Mouse (Mus musculus): ENCODE results near the gene Syt16. TPM values are rescaled to one million over a fixed set of nuclear protein-coding genes. Genes with fewer than 3 reads are reported as not detected.

Gene Syt16
- polyA plus RNA-seq, 1 experiment from 2014 or later, result 81.0 TPM

DNA sequence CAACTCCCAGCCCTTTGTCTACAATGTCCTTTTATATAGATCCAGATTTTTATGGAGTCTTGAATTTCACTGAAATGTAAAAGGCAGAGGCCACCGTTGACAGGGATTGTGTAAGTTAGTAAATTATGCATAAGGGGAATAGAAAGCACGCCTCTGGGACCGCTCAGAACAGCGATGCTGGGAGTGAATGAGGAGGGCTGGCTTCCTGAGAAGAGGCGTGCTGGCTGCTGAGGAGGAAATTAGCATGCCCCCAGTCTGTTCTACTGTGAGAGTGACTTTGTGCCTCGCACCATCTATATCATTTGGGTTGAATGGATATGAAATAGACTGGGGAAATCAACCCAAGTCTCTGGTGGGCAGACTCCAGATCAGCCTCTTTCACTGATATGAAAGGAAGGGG lies 46.3 kb downstream of the Syt16 start:
- no peak overlapping the region for H3K4me2 ChIP-seq (ENCODE audit: low read length)
- WGBS, result 35% methylated on average over 6 of the region's 6 CpGs
- no peaks in the 10 kb centered on the region for H3K9me3 ChIP-seq (ENCODE audit: control insufficient read depth, low read length)
- no peaks in the 10 kb centered on the region for H3K27me3 ChIP-seq (replicated peaks; ENCODE audit: control insufficient read depth, insufficient read depth, low read length)
- peak overlapping the region; percentile 73 for H3K27ac ChIP-seq (ENCODE audit: low read length)
- H3K4me1 ChIP-seq (replicated peaks; ENCODE audit: control insufficient read depth, insufficient read depth, low read length), result peaks cover 8% of the 10 kb centered on the region
- peak; percentile 95 for ATAC-seq
- H3K4me3 ChIP-seq (replicated peaks; ENCODE audit: low read length), result no peak overlapping the region
- H3K36me3 ChIP-seq (ENCODE audit: control insufficient read depth, insufficient read depth), result no peaks in the 10 kb centered on the region
- no peak overlapping the region for H3K9ac ChIP-seq (replicated peaks; ENCODE audit: low read depth, low read length)

DNA sequence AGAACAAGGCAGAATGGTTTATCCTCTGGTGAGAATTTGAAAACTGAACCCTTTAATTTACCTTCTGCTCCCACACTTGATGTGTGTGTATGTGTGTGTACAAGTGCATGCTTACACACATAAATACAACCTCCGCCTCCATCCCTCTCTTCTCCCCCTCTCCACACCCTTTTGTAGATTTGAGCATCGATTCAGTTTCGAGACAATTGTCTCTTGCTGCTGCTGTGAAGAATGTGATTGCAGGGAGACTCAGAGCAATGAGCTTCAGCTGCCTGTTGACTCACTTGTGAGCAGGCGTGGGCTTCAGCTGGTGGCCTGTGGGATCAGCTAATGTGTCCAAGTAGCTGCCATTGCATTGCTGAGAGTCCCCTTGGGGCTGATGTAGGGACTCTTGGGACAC lies 46.8 kb downstream of the Syt16 start:
- H3K36me3 ChIP-seq (ENCODE audit: control insufficient read depth, insufficient read depth), result no peaks in the 10 kb centered on the region
- no peak overlapping the region for H3K9ac ChIP-seq (replicated peaks; ENCODE audit: low read depth, low read length)
- no peaks in the 10 kb centered on the region for H3K27me3 ChIP-seq (replicated peaks; ENCODE audit: control insufficient read depth, insufficient read depth, low read length)
- H3K4me3 ChIP-seq (replicated peaks; ENCODE audit: low read length), result no peak overlapping the region
- 75% methylated on average over 4 of the region's 4 CpGs for WGBS
- H3K9me3 ChIP-seq (ENCODE audit: control insufficient read depth, low read length), result no peaks in the 10 kb centered on the region
- peaks cover 8% of the 10 kb centered on the region for H3K4me1 ChIP-seq (replicated peaks; ENCODE audit: control insufficient read depth, insufficient read depth, low read length)
- no peak overlapping the region for H3K4me2 ChIP-seq (ENCODE audit: low read length)
- peak overlapping the region; percentile 73 for H3K27ac ChIP-seq (ENCODE audit: low read length)
- ATAC-seq, result peak; percentile 43

DNA sequence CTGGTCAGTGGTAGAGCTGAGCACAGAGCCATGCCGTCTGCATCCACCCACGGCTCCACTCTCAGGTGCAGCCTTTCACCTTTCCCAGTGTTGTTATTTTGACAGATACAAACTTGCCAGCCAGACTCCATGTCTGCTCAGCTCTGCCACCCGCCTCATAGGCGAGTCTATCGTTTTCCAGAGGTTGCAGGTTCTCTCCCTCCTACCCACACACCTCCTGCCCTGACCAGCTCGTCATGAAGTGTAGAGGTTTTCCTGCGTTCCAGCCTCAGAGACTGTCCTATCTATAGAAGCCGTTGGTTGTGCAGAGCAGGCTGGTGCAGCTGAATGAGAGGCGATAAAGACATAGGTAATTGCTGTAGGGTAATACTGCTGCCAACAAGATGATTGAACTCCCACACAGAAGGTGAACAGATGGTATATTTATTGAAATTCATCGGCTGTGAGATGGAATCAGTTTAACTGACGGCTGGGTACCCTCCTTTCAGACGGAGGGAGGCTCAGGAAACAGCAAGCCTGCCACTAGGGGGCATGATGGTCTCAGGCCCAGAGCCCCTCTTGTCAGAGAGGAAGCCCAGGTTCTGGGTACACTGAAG lies 58.0 kb downstream of the Syt16 start:
- H3K4me3 ChIP-seq (replicated peaks; ENCODE audit: low read length), result no peak overlapping the region
- H3K9ac ChIP-seq (replicated peaks; ENCODE audit: low read depth, low read length), result no peak overlapping the region
- H3K4me2 ChIP-seq (ENCODE audit: low read length), result no peak overlapping the region
- H3K9me3 ChIP-seq (ENCODE audit: control insufficient read depth, low read length), result no peaks in the 10 kb centered on the region
- H3K36me3 ChIP-seq (ENCODE audit: control insufficient read depth, insufficient read depth), result no peaks in the 10 kb centered on the region
- ATAC-seq, result peak; percentile 96
- 36% methylated on average over 12 of the region's 12 CpGs for WGBS
- peaks cover 6% of the 10 kb centered on the region; the same call in 1 of the 2 replicates for H3K4me1 ChIP-seq (replicated peaks; ENCODE audit: control insufficient read depth, insufficient read depth, low read length)
- H3K27me3 ChIP-seq (replicated peaks; ENCODE audit: control insufficient read depth, insufficient read depth, low read length), result no peaks in the 10 kb centered on the region
- peak overlapping the region; percentile 39 for H3K27ac ChIP-seq (ENCODE audit: low read length)

DNA sequence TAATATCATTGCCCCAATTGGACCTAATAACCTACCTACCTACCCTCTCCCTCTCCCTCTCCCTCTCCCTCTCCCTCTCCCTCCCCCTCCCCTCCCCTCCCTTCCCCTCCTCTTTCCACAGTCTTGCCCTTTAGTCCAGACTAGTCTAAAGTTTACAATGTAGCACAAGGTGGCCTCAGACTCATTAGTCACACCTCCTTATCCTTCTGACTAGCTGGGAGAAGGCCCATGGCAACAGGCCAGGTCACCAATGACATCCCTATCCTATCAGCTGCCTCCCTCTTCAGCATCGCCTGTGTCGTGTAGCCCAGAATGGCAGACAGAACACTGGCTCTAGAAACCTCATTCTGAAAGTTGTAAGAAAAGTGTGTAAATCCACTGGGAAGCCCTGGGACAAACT lies 58.7 kb downstream of the Syt16 start:
- 59% methylated on average over 2 of the region's 2 CpGs for WGBS
- H3K27me3 ChIP-seq (replicated peaks; ENCODE audit: control insufficient read depth, insufficient read depth, low read length), result no peaks in the 10 kb centered on the region
- H3K9ac ChIP-seq (replicated peaks; ENCODE audit: low read depth, low read length), result no peak overlapping the region
- H3K36me3 ChIP-seq (ENCODE audit: control insufficient read depth, insufficient read depth), result no peaks in the 10 kb centered on the region
- no peak for ATAC-seq
- no peak overlapping the region for H3K4me3 ChIP-seq (replicated peaks; ENCODE audit: low read length)
- peaks cover 6% of the 10 kb centered on the region; the same call in 1 of the 2 replicates for H3K4me1 ChIP-seq (replicated peaks; ENCODE audit: control insufficient read depth, insufficient read depth, low read length)
- no peak overlapping the region for H3K4me2 ChIP-seq (ENCODE audit: low read length)
- no peaks in the 10 kb centered on the region for H3K9me3 ChIP-seq (ENCODE audit: control insufficient read depth, low read length)
- H3K27ac ChIP-seq (ENCODE audit: low read length), result no peak overlapping the region

DNA sequence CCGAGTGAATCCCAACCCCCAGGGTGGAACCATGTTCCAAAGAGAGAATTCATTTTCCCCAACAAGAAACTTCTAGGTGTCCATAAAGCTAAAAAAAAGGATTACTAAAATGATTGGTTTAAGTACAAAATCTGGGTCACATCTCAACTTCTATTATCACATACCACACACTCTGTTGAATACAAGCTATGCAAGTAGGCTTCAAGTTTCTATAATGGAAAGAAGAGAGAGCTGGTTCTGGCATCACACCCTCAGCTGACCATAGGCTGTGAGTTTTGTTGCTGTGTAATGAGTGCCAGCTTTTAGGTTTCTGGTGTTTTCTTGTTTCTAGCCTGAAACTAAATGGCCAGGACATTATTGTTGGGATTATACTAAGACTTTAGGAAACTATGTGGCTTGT lies 65.1 kb downstream of the Syt16 start:
- Histone ChIP-seq H3K4me3 (replicated peaks; ENCODE audit: low read length) (no peak overlapping the region), H3K27ac (ENCODE audit: low read length) (no peak overlapping the region), H3K36me3 (ENCODE audit: control insufficient read depth, insufficient read depth) (no peaks in the 10 kb centered on the region), H3K9ac (replicated peaks; ENCODE audit: low read depth, low read length) (no peak overlapping the region), H3K9me3 (ENCODE audit: control insufficient read depth, low read length) (no peaks in the 10 kb centered on the region), H3K4me2 (ENCODE audit: low read length) (no peak overlapping the region), H3K27me3 (replicated peaks; ENCODE audit: control insufficient read depth, insufficient read depth, low read length) (no peaks in the 10 kb centered on the region), H3K4me1 (replicated peaks; ENCODE audit: control insufficient read depth, insufficient read depth, low read length) (no peaks in the 10 kb centered on the region)
- ATAC-seq, result no peak
- WGBS, result 88% methylated on average over 1 of the region's 1 CpGs

DNA sequence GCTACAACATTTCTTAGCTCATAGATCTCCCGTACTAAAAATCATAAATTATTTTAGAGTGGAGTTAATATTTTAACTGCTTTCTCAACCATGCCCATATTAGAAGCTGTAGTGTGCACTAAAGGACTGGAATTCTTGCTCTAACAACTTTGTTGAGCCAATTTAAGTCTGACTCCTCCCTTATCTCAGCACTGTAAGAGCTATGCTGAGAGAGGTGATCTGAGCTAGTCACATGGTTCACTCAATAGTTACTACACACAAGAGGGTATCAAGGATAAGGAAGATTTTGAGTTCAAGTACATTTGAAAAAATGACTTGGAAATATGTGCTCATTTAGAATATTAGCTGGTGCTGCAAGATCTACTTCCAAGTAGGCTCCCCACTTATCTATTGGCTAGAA lies 71.5 kb downstream of the Syt16 start:
- Histone ChIP-seq H3K4me3 (replicated peaks; ENCODE audit: low read length) (no peak overlapping the region), H3K27me3 (replicated peaks; ENCODE audit: control insufficient read depth, insufficient read depth, low read length) (no peaks in the 10 kb centered on the region), H3K27ac (ENCODE audit: low read length) (no peak overlapping the region), H3K36me3 (ENCODE audit: control insufficient read depth, insufficient read depth) (no peaks in the 10 kb centered on the region), H3K4me1 (replicated peaks; ENCODE audit: control insufficient read depth, insufficient read depth, low read length) (no peaks in the 10 kb centered on the region), H3K4me2 (ENCODE audit: low read length) (no peak overlapping the region), H3K9me3 (ENCODE audit: control insufficient read depth, low read length) (no peaks in the 10 kb centered on the region), H3K9ac (replicated peaks; ENCODE audit: low read depth, low read length) (no peak overlapping the region)
- WGBS, result 96% methylated on average over 1 of the region's 1 CpGs
- no peak for ATAC-seq

DNA sequence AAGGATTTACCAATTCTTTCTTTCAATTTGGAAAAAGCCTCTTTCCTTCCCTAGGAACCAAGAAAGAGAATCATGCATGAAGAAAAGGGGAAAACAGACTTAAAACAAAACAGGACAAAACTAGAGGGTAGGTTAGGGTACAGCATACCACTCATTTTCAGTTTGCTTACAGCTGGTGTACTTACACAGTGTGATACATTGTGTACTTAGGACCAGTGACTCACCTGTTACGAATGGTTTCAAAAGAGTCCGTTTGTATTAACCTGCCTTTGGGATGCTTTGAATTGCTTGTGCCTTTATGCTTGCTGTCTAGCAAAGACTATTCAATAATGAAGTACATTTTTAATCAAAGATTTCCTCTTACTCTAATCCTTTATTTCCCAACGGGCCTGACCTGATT lies 78.1 kb downstream of the Syt16 start:
- H3K36me3 ChIP-seq (ENCODE audit: control insufficient read depth, insufficient read depth), result no peaks in the 10 kb centered on the region
- no peaks in the 10 kb centered on the region for H3K9me3 ChIP-seq (ENCODE audit: control insufficient read depth, low read length)
- WGBS, result 62% methylated on average over 3 of the region's 3 CpGs
- H3K27ac ChIP-seq (ENCODE audit: low read length), result no peak overlapping the region
- ATAC-seq, result no peak
- no peak overlapping the region for H3K4me2 ChIP-seq (ENCODE audit: low read length)
- H3K9ac ChIP-seq (replicated peaks; ENCODE audit: low read depth, low read length), result no peak overlapping the region
- no peaks in the 10 kb centered on the region for H3K27me3 ChIP-seq (replicated peaks; ENCODE audit: control insufficient read depth, insufficient read depth, low read length)
- no peak overlapping the region for H3K4me3 ChIP-seq (replicated peaks; ENCODE audit: low read length)
- H3K4me1 ChIP-seq (replicated peaks; ENCODE audit: control insufficient read depth, insufficient read depth, low read length), result peaks cover 7% of the 10 kb centered on the region

DNA sequence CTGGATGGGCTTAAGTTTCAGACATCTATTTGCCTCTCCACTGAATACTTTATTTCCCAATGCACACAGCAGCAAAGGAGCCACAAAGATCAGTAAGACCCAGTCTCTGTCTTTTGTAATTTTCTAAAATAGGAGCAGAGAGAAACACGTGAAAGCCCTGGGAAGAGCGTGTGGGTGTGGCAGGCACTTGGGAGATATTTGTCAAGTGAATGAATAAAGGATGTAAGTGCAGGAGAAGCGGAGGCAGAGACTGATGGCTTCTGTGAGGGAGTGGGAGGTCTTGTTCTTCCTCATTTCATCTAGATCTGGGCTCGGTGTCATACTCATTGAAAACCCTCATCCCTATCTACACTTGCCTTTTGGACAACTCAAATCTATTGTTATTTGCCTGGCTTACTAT lies 78.6 kb downstream of the Syt16 start:
- no peaks in the 10 kb centered on the region for H3K36me3 ChIP-seq (ENCODE audit: control insufficient read depth, insufficient read depth)
- H3K4me1 ChIP-seq (replicated peaks; ENCODE audit: control insufficient read depth, insufficient read depth, low read length), result peaks cover 7% of the 10 kb centered on the region
- H3K4me2 ChIP-seq (ENCODE audit: low read length), result no peak overlapping the region
- WGBS, result 68% methylated on average over 4 of the region's 4 CpGs
- no peaks in the 10 kb centered on the region for H3K9me3 ChIP-seq (ENCODE audit: control insufficient read depth, low read length)
- H3K27me3 ChIP-seq (replicated peaks; ENCODE audit: control insufficient read depth, insufficient read depth, low read length), result no peaks in the 10 kb centered on the region
- H3K9ac ChIP-seq (replicated peaks; ENCODE audit: low read depth, low read length), result no peak overlapping the region
- no peak for ATAC-seq
- H3K4me3 ChIP-seq (replicated peaks; ENCODE audit: low read length), result no peak overlapping the region
- no peak overlapping the region for H3K27ac ChIP-seq (ENCODE audit: low read length)

DNA sequence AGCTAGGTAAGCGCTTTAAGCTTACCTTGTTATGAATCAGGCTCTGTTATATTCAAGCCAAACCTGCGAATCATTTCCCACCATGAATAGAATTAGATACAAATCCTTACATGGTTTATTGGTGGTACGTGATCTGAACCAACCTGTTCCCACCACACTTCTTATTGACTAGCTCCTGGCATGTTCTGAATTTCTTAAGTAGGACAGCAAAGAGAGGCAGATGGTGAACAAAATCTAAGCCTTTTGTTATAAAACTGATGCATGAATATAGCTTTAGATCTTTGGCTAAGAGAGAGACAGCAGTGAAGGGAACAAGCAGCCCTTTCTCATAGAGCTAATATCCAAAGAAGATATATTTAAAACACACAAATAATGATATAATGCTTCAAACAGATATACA lies 83.7 kb downstream of the Syt16 start:
- ATAC-seq, result no peak
- Histone ChIP-seq H3K4me2 (ENCODE audit: low read length) (no peak overlapping the region), H3K4me1 (replicated peaks; ENCODE audit: control insufficient read depth, insufficient read depth, low read length) (no peaks in the 10 kb centered on the region), H3K4me3 (replicated peaks; ENCODE audit: low read length) (no peak overlapping the region), H3K9me3 (ENCODE audit: control insufficient read depth, low read length) (no peaks in the 10 kb centered on the region), H3K36me3 (ENCODE audit: control insufficient read depth, insufficient read depth) (no peaks in the 10 kb centered on the region), H3K9ac (replicated peaks; ENCODE audit: low read depth, low read length) (no peak overlapping the region), H3K27me3 (replicated peaks; ENCODE audit: control insufficient read depth, insufficient read depth, low read length) (no peaks in the 10 kb centered on the region), H3K27ac (ENCODE audit: low read length) (no peak overlapping the region)
- 83% methylated on average over 3 of the region's 3 CpGs for WGBS

DNA sequence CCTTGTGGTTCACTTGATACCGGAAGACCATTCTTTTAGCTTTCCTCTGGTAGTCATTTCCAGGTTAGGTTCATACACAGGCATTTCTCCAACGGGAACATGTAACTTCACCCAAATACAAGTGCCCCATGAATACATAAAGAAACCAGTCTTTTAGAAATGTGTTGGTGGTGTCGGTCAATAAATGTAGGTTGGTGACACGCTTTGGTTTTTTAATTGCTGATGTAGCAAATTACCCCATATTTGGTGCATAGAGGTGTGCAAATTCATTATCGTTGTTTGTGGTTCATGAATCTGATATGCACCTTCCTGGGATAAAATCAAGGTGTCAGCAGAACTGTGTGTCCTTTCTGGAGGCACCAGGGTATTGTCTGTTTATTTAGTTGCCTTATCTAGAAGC lies 86.9 kb downstream of the Syt16 start:
- Histone ChIP-seq H3K36me3 (ENCODE audit: control insufficient read depth, insufficient read depth) (no peaks in the 10 kb centered on the region), H3K9ac (replicated peaks; ENCODE audit: low read depth, low read length) (no peak overlapping the region), H3K27ac (ENCODE audit: low read length) (no peak overlapping the region), H3K4me1 (replicated peaks; ENCODE audit: control insufficient read depth, insufficient read depth, low read length) (no peaks in the 10 kb centered on the region), H3K4me2 (ENCODE audit: low read length) (no peak overlapping the region), H3K4me3 (replicated peaks; ENCODE audit: low read length) (no peak overlapping the region), H3K27me3 (replicated peaks; ENCODE audit: control insufficient read depth, insufficient read depth, low read length) (no peaks in the 10 kb centered on the region), H3K9me3 (ENCODE audit: control insufficient read depth, low read length) (no peaks in the 10 kb centered on the region)
- ATAC-seq, result no peak
- 93% methylated on average over 5 of the region's 5 CpGs for WGBS

Measured in forebrain, embryonic 16.5 days (tissue).